Mouse (Mus musculus) frontal cortex, postnatal 25 days (tissue): Measurements from ENCODE around the gene Akr1b3.

Source experiments
- DNase-seq, 2 experiments: peaks; one replicate each; pipeline ENCODE4 v3.0.0; 2022; ENCODE audit warnings: low spot score in 2 of 2

Akr1b3 gene

DNA sequence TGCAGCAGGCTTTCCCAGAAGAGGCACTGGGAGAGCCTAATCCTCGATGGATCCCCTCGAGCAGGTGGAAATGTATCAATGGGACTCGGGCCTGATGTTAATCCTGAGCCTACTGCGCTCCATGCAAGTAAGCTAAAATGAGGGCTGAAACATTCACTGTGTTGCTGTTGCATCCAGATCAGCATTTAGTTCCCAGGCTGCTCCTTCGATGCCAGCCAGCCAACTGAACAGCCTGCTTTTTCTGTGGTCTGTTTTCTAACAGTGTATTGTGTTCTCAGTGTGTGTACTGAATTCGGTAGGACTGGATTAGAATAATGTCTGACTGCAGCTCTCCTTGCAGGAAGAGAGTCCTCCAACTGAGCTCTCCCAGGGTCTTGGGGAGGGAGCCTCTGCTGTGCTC, 46.6 kb downstream of the Akr1b3 start:
- no peak for DNase-seq

DNA sequence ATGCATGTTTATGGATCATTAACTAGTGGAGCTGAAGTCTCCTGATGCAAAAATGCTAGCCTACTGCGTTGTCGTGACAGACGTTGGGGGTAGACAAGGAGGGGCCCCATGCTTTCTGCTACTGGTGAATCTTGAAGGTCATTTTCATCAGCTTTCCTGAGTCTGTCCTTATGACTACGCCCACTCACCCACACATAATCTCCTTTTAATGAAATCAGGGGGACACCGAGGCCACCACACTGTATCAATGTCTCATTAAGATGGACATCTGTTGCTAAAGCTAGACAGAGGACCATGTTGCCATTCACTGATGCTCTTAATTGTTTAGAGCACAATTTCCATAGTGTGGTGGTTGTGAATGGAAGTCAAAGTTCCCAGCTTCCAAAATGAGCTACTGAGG, 58.7 kb downstream of the Akr1b3 start:
- no peak for DNase-seq
